Mouse (Mus musculus) E14TG2a.4 (cell line): ENCODE measurements around the gene Scp2.

Experiments used
- CTCF ChIP-seq: conservative IDR thresholded peaks from 2 replicates; pipeline ENCODE4 v1.5.1; 2014; ENCODE audit warnings: low read length
- POU5F1 ChIP-seq: IDR thresholded peaks from 2 replicates; pipeline ENCODE4 v1.6.1; 2014; ENCODE audit warnings: low read length, borderline replicate concordance

DNA sequence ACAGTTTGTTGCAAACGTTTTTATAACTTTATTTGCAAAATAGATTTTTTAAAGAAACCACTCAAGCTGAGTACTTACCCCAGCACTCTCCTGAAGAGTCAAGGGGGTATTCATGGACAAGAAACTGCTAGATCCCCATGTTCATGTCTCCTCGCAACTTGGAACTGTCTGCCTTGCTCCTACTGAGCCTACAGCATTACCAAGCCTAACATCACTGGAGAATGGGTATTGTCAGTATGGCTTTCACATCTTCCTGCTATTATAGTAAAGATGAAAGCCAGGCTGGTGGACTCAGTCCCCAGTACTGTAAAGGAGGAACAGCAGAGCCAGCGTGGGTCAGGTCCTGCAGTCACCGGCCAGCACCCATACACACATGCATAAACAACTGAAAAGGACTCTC lies 48.5 kb downstream of the Scp2 start, which contains the start of gene Podn:
- TF ChIP-seq CTCF = no peak
- TF ChIP-seq POU5F1 = no peak
